Mouse (Mus musculus): Measurements from ENCODE around the gene Kcne1l. TPM values are rescaled to one million over a fixed set of nuclear protein-coding genes. Genes with fewer than 3 reads are reported as not detected.

Kcne1l gene
- total RNA-seq (2022), result 1 to 10 TPM; 3.4 to 5.2 (median 4.2) TPM

DNA sequence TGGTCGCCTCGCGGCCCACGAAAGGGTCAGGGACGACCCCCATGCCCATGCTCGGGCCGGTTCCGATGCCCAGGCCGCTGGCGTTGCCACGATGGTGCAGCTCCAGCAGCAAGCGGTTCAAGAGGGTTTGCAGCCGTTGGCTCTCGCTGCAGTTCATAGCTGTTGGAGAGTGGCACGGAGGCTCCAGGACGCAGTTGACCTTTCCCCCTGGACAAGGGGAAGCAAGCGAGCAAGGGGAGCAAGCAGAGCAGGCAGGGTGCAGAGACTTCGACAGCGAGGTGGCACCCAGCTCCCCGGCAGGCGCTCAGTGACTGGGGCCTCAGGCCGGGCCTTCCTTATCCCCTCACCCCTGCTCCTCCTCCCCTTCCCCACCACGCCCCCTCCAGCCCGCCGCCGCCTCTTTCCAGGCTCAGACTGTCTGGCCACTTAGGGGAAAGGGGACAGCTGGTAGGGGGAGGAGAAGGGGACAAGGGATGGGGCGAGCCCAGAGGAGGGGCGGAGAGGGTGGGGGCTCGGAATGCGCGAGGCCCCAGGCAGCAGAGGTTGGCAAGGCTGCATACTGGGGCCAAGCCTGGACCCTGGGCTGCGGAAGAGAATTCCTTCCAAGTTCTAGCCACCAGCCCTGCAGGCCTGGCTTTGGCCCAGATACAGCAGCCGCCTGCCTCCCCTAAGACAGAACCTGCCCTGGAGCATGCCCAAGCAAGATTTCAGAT lies at the start of gene Kcne1l:
Kcne1l (minus strand) TSS at position 426 of the 713 bp plus-strand sequence.
- DNase-seq (ENCODE audit: low spot score in 2 of 2), result no peak

DNA sequence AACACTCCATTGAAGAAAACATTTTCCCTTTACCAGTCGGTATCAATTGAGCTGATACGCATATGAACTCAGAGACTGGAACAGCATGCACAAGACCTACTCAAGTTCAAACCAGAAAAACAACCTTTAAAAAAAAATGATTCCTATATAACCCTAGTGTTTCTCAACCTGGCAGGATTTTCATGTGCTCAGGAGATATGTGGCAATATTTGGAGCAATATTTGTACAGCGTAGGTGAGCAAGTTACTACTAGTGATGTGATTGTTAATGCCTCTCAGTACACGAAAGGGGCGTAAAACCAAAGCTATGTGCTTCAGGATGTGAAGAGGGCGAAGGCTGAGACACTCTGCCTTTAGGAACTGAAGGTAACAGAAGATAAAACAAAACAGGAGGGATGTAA lies 30.1 kb upstream of the Kcne1l start:
- no peak for DNase-seq (ENCODE audit: low spot score in 2 of 2)

DNA sequence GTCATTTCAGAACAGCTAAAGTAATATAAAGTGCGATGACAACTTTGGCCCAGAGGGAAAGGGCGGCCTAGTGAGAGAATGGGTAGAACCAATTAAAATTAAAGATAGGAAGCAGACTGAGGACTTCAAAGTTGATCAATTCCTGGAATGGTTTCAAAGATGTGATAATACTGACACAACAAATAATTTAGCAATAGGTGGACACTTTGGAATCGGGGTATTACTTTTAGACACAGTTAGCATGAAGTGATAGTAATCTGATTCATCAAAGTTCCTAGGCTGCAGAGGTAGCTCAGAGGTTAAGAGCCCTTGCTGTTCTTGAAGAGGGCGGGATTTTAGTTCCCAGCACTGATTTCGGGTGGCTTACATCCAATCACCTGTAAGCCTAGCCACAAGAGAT lies 29.4 kb upstream of the Kcne1l start:
- DNase-seq (ENCODE audit: low spot score in 2 of 2), result no peak

DNA sequence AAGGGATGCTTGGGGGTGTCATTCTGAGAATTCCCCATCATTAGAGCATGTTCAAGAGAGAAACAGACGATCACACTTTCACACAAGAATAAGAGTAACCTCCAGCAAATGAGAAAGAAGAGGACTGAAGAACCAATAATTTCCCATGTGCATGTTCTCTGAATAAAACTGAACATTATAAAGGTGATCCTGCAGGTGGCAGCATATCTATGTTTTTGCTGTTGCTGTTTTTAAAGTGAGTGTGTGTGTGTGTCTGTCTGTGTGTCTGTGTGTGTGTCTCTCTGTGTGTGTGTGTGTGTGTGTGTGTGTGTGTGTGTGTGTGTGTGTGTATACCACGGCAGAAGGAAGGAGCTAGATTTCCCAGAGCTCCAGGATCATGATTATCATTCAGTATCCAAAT lies 19.7 kb upstream of the Kcne1l start:
- DNase-seq (ENCODE audit: low spot score in 2 of 2), result no peak

DNA sequence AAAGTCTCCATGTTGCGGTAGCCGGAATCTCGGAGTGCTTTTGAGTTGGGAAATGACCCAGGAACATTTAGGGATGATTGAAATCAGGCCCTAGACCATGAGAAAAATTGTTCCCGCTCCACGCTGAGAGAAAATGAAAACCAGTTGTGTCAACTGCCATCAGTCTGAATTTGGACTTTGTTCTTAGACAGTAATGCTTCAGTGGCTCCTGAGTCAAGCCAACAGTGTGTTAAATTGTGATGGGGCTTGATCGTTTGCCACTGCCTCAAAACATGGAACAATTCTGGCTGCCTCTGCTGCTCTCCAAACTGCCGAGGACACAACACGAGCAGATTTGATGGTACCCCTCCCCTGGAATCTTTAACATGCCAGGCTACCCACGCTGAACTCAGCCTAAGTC lies 10.0 kb upstream of the Kcne1l start:
- no peak for DNase-seq (ENCODE audit: low spot score in 2 of 2)

DNA sequence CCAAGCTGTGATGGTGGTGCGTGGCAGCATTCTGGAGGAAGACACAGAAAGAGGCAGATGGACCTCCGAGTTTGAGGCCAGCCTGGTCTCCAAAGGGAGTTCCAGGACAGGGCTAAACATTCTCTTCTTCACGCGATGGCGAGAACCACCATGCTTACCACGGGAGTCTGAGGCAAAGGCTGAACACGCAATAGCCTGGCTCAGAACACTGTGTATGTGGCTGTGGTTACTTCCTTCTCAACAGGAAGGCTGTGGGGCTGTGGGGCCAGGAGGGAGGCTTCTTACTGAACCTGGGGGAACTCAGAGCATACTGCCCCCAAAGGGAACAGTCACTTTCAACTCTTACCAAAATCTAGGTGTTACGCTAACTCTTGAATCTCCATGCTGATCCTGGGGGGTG lies 9.2 kb upstream of the Kcne1l start:
- DNase-seq (ENCODE audit: low spot score in 2 of 2), result no peak

DNA sequence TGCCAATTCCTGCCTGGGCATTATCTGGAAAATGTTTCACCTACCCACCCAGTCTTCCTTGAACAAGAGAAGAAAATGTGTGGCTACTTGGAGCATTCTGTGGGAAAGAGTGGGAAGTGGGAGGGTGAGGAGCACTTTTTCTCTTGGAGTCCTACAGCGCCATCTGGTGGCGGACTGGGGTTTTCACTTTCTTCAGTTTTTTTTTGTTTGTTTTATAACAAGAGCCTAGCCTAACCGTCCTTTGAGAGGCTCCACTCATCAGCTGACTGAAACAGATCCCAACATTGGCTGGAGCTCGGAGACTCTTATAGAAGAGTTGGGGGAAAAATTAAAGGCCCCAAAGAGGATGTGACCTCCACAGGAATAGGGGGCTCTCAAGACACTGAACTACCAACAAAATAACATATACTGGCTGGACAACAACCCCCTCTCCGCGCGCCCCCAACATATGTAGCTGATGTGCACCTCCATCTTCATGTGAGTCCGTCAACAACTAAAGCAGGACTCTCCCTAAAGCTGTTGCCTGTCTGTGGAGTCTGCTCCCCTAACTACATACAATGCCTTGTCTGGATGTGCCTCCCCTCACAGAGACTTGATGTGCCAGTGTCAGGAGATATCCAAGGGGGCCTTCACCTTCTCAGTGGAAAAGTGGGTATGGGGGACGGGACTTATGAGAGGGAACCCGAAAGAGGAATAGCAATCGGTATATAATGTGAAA lies 8.4 kb upstream of the Kcne1l start:
- peak; percentile 59 to 66 for DNase-seq (ENCODE audit: low spot score in 2 of 2)

DNA sequence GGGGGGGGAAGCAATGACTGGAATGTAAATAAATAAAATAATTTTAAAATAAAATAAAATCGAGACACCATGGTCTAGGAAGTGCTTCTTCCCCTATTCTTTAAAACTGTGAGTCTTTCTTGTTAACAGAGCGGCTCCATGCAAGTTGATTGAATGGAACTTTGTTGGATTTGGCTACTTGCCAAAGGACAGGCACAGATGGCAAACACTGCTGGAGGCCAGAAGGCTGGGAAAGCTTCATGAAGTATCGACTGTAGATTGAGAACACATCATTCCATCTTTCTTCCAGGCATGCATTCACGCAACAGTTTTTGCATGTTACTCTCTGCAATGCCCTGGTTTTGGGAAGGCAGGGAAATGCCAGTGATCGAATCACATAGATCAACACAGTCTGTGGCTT lies 4.3 kb upstream of the Kcne1l start:
- no peak for DNase-seq (ENCODE audit: low spot score in 2 of 2)

DNA sequence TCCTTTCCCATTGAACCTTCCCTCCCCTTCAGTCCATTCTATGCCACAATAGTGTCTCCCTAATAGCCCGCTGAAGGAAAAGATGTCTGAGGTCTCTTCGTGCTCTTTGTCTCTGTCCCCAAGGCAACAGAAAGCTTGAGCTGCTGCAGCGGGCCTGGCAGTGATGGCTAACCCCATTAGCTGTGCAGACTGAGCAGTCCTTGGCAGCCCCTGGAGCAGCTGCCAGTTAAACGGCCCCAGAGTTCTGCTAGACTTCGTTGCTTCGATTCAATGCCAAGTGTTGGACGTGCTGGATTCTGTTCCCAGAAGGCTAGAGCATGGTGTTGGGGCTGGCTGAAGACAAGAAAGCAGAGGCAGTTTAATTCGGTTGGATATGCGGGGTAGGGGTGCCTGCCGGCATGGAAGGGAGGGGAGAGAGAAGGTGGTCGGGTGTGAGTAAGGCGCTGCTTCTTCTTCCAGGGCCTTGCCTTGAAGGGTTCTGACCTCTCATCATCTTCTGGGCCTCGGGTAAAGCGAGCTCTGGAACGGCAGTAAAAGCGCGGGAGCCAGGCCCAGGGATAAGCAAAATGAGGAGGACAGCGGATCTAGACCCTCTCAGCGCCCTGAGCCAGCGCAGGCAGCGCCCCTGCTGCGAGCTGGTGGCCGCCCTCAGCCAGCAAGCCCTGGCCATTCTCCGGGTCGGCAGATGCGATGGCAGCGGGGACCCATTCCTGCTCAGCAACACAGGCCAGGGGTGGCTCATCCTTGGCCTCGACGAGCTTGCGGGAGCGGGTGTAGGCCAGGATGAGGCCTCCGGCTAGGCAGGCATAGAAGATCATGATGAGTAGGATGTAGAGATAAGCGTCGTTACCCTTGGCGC lies 855 bp downstream of the Kcne1l start:
- DNase-seq (ENCODE audit: low spot score in 2 of 2), result peak in 1 of 2 experiments; percentile 24

DNA sequence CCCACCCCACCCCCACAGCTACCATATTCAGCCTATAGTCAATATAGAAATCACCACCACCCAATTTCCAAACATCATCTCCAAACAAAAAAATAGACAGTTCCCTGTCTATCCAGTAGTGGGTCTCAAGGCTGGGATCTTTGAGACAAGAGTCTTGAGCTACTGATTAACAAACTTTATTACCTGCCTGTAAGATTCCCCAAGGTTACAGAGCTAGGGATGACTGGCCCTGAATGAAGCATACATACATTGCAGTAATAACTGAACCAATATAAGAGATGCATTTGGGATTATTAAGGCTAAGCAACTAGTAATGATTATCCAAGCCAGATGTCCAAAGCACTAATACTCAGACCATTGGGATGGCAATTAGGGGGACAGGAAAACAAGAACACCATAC lies 1.5 kb downstream of the Kcne1l start:
- no peak for DNase-seq (ENCODE audit: low spot score in 2 of 2)

DNA sequence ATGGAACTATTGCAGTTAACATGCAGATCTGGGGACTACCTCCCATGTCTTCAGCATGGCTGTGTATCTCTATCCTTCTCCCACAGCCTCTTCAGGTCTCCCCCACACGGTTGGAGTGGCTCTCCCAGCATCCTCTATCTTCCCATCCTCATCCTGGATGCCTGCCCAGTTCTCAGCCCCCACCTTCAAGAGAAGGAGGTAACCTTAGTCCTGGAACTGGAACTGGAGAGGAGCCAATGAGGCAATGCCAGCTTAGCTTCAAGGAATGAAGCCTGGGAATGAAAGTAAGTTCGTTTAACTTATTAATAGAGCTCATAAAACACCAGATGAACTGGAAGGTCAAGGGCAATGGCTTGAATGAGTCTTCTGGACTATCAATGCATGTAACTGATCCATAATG lies 2.6 kb downstream of the Kcne1l start:
- no peak for DNase-seq (ENCODE audit: low spot score in 2 of 2)

DNA sequence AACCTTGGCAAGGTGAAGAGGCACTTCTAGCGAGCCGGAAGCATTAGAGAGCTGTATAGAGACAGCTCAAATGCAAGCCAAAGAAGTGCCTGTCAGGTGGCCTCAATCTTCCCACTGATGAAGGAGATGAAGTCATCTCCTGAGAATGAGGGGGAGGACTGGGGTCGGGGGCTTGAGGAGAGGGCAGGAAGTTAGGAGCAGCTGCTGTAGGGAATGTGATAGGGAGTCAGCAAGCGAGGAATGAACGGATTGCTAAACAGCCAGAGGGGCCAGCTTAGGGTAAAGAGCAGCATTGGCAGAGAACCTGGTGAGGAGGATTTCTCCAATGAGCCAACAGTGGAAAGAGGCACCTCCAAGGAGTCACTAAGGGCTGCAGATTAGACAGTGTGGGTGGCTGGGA lies 20.2 kb downstream of the Kcne1l start:
- no peak for DNase-seq (ENCODE audit: low spot score in 2 of 2)

DNA sequence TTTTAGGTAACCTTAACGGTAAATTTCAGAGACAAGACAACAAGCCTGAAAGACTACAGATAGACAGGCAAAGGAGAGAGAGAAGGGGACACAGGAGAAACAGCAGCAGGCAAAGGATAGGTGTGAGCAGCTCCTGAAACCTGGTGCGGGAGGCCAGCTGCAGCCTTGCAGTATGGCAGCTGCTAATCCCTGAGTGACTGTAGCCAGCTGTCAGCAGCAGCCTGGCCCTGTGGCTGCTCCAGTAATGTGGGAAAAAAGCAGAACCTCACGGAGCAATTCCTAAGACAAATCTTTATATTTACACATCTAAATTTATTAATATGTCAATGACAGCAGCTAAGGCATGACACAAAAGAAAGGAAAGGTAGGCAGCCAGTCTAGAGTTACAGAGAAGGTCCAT lies 29.5 kb downstream of the Kcne1l start:
- no peak for DNase-seq (ENCODE audit: low spot score in 2 of 2)

DNA sequence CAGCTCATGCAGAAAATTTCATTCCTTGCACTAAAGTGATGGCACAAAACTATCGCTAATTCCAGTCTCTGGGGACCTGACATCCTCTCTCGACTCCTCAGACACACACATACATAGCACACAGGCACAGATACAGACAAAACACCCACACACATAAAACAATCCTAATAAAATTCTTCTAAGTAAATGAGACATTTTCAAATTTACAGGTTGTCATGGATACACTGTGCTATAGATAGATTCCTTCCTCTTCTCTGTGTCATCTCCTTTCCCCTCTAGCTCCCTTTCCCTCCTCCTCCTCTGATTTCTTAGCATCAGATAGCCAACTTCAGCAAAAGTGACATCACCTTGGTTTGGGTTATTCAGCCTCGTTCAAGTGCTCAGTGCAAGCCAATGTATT lies 30.1 kb downstream of the Kcne1l start:
- no peak for DNase-seq (ENCODE audit: low spot score in 2 of 2)

Other genes with a start within 250 kb of the Kcne1l start
- gene Gucy2f, start 109.4 kb downstream of the Kcne1l start, total RNA-seq (2022), result under 1 TPM; 0.38 to 0.83 (median 0.62) TPM
- 10 to 100 TPM; 28.6 to 35.4 (median 33.9) TPM for gene Nxt2, start 79.5 kb downstream of the Kcne1l start, total RNA-seq (2022)
- gene Acsl4, start 84.2 kb upstream of the Kcne1l start, total RNA-seq (2022), result 10 to 100 TPM; 56.4 to 59.6 (median 56.9) TPM

All from left cerebral cortex, adult 8-10 months (tissue).